ENCODE assay signal across 11 mouse cellular contexts in genomic region chrX:99059119-99059518, GRCm38 (mm10). TPM values are rescaled to one million over a fixed set of nuclear protein-coding genes. Genes with fewer than 3 reads are reported as not detected.
DNase-seq lines count a peak whose midpoint lies in the region; ATAC-seq and TF ChIP-seq lines count a peak whose summit lies in the region.
"Had no signal": no experiment of that assay in that cellular context is flagged by ENCODE, and none has a peak within 500 bp of the region (broad histone marks: within the 10 kb centered on the region; RNA-seq: fewer than 3 reads in every experiment).

No protein-coding gene starts in this region.

- no peaks in the 10 kb centered on the region for H3K27me3 ChIP-seq in forebrain, postnatal 0 days (ENCODE audit: insufficient read depth, low read length)
- H3K27me3 ChIP-seq in forebrain, embryonic 14.5 days (replicated peaks; ENCODE audit: control insufficient read depth, insufficient read depth, low read length) = no peaks in the 10 kb centered on the region
- H3K27me3 ChIP-seq in liver, embryonic 14.5 days (ENCODE audit: control insufficient read depth, insufficient read depth, low read length) = no peaks in the 10 kb centered on the region
- H3K27me3 ChIP-seq: embryonic facial prominence, embryonic 15.5 days had no signal

- no peaks in the 10 kb centered on the region for H3K36me3 ChIP-seq in forebrain, postnatal 0 days (ENCODE audit: insufficient read depth)
- no peaks in the 10 kb centered on the region for H3K36me3 ChIP-seq in forebrain, embryonic 14.5 days (ENCODE audit: control insufficient read depth, insufficient read depth, low read length)
- H3K36me3 ChIP-seq in liver, embryonic 14.5 days (replicated peaks; ENCODE audit: control insufficient read depth, insufficient read depth, low read depth) = no peaks in the 10 kb centered on the region
- H3K36me3 ChIP-seq: embryonic facial prominence, embryonic 15.5 days had no signal

- TF ChIP-seq EP300 in liver, embryonic 14.5 days (IDR thresholded peaks at IDR 0.05; ENCODE audit: low read depth) = no peak

- H3K9me3 ChIP-seq in forebrain, postnatal 0 days (ENCODE audit: low read length) = no peaks in the 10 kb centered on the region
- no peaks in the 10 kb centered on the region; the same call in 1 of the 2 replicates for H3K9me3 ChIP-seq in forebrain, embryonic 14.5 days (replicated peaks; ENCODE audit: control insufficient read depth, low read length)
- H3K9me3 ChIP-seq in liver, embryonic 14.5 days (ENCODE audit: control insufficient read depth, low read length) = no peaks in the 10 kb centered on the region
- H3K9me3 ChIP-seq: embryonic facial prominence, embryonic 15.5 days had no signal

- H3K4me3 ChIP-seq in forebrain, postnatal 0 days (ENCODE audit: low read depth, low read length) = no peak overlapping the region
- no peak overlapping the region for H3K4me3 ChIP-seq in forebrain, embryonic 14.5 days (ENCODE audit: low read depth, low read length)
- H3K4me3 ChIP-seq in liver, embryonic 14.5 days (ENCODE audit: insufficient read depth in 1 of 2, low read depth in 2 of 2, low read length in 2 of 2) = no peak overlapping the region
- H3K4me3 ChIP-seq: embryonic facial prominence, embryonic 15.5 days had no signal

- H3K4me1 ChIP-seq in forebrain, postnatal 0 days (ENCODE audit: insufficient read depth) = no peaks in the 10 kb centered on the region
- H3K4me1 ChIP-seq in forebrain, embryonic 14.5 days (ENCODE audit: control insufficient read depth, insufficient read depth, low read length) = no peaks in the 10 kb centered on the region
- H3K4me1 ChIP-seq in liver, embryonic 14.5 days (replicated peaks; ENCODE audit: control insufficient read depth in 2 of 2, insufficient read depth in 2 of 2, low read length in 1 of 2) = no peaks in the 10 kb centered on the region; a peak in 1 of 4 replicates
- H3K4me1 ChIP-seq: embryonic facial prominence, embryonic 15.5 days had no signal

- H3K9ac ChIP-seq in forebrain, postnatal 0 days = no peak overlapping the region
- no peak overlapping the region for H3K9ac ChIP-seq in forebrain, embryonic 14.5 days (ENCODE audit: low read length)
- no peak overlapping the region for H3K9ac ChIP-seq in liver, embryonic 14.5 days (replicated peaks)
- H3K9ac ChIP-seq: embryonic facial prominence, embryonic 15.5 days had no signal

- ATAC-seq in forebrain, postnatal 0 days = no peak
- ATAC-seq in forebrain, embryonic 14.5 days = no peak
- ATAC-seq in liver, embryonic 14.5 days (ENCODE audit: insufficient read depth) = no peak

- H3K4me2 ChIP-seq in forebrain, postnatal 0 days (ENCODE audit: low read depth) = no peak overlapping the region
- H3K4me2 ChIP-seq in forebrain, embryonic 14.5 days (ENCODE audit: low read length) = no peak overlapping the region
- H3K4me2 ChIP-seq in liver, embryonic 14.5 days (ENCODE audit: low read depth) = no peak overlapping the region
- H3K4me2 ChIP-seq: embryonic facial prominence, embryonic 15.5 days; midbrain, embryonic 11.5 days had no signal

- H3K27ac ChIP-seq in forebrain, postnatal 0 days (ENCODE audit: low read depth, low read length) = no peak overlapping the region
- H3K27ac ChIP-seq in forebrain, embryonic 14.5 days (ENCODE audit: low read depth, low read length) = no peak overlapping the region
- no peak overlapping the region for H3K27ac ChIP-seq in liver, embryonic 14.5 days
- H3K27ac ChIP-seq: embryonic facial prominence, embryonic 15.5 days had no signal

- DNase-seq in forebrain, postnatal 0 days = peak; percentile 1
- DNase-seq in forebrain, embryonic 14.5 days (ENCODE audit: low spot score) = no peak
- no peak for DNase-seq in liver, embryonic 14.5 days (ENCODE audit: low read depth in 3 of 3, low spot score in 3 of 3)
- DNase-seq in liver (no peak), ZHBTc4 (ENCODE audit: low read depth, low spot score) (peak; percentile 52)
- peak; percentile 20 for DNase-seq in lung, postnatal 14 days
- DNase-seq in adrenal gland, adult 18-20 months (ENCODE audit: low spot score in 2 of 2) = no peak
- DNase-seq in spleen, postnatal 14 days (ENCODE audit: low spot score in 2 of 2) = no peak
- DNase-seq: kidney, postnatal 14 days had no signal

- WGBS in forebrain, postnatal 0 days = 42% methylated on average over 4 of the region's 4 CpGs
- WGBS in forebrain, embryonic 14.5 days = 44% methylated on average over 4 of the region's 4 CpGs
- 40% methylated on average over 4 of the region's 4 CpGs for WGBS in liver, embryonic 14.5 days (ENCODE audit: insufficient replicate concordance)

- peak; percentile 39 for TF ChIP-seq CTCF in forebrain, postnatal 0 days (IDR thresholded peaks at IDR 0.05; ENCODE audit: low read depth)
- TF ChIP-seq CTCF in liver, embryonic 14.5 days (IDR thresholded peaks at IDR 0.05; ENCODE audit: low read depth) = peak; percentile 28; the same call in 1 of the 2 replicates

RNA-seq across cellular contexts. Expression of gene Stard8, which starts 56.1 kb away (rescaled TPM):
- total RNA-seq in forebrain, postnatal 0 days (2014; rRNA removed) = 6.3 and 6.7 TPM in 2 replicates
- 2.9 TPM in 2 replicates for polyA plus RNA-seq in forebrain, postnatal 0 days (2015; fragmentation: Nextera tagmentation; extraction: Ambion mirVana)
- 2.7 and 3.1 TPM in 2 replicates for polyA plus RNA-seq in forebrain, embryonic 14.5 days (2014; fragmentation: Nextera tagmentation; extraction: Ambion mirVana)
- polyA plus RNA-seq in liver, embryonic 14.5 days (2012; rRNA removed) = 2.2 and 2.7 TPM in 2 replicates
- 2.0 TPM in 2 replicates for polyA plus RNA-seq in liver, embryonic 14.5 days (2014; fragmentation: Nextera tagmentation; extraction: Ambion mirVana)
- 10 to 100 TPM; 26.4 to 28.4 TPM for total RNA-seq in adrenal gland, adult 18-20 months (2021)

Comparison
In these comparisons a context has a peak if more than half of its experiments do, and no peak if none do; other contexts are left out.
1. DNase-seq: peak in forebrain, postnatal 0 days (single experiment), ZHBTc4 (single experiment) and lung, postnatal 14 days (single experiment); none in forebrain, embryonic 14.5 days (single experiment), liver, embryonic 14.5 days (0 of 3), liver (single experiment), adrenal gland, adult 18-20 months (0 of 2) and spleen, postnatal 14 days (0 of 2).